Mouse (Mus musculus) liver, embryonic 12.5 days (tissue): ENCODE data around the gene Htr3a. TPM values are rescaled to one million over a fixed set of nuclear protein-coding genes. Genes with fewer than 3 reads are reported as not detected.

Source experiments
- ATAC-seq: fragments of 200-750 bp; cut with Nextera tagmentation; 2 replicates; pipeline ENCODE4 v1.8.0; 2017; ENCODE audit warnings: moderate number of reproducible peaks, mild to moderate bottlenecking, moderate library complexity
- H3K27ac ChIP-seq: fragments of 300-500 bp; sonication (generic); 2 replicates; pipeline ENCODE4 v1.5.1; 2016; ENCODE audit warnings: mild to moderate bottlenecking
- H3K27me3 ChIP-seq: fragments of 300-500 bp; sonication (generic); replicated peaks from 2 replicates; pipeline ENCODE4 v1.6.1; 2016; ENCODE audit warnings: mild to moderate bottlenecking, moderate library complexity
- H3K36me3 ChIP-seq: fragments of 300-500 bp; sonication (generic); 2 replicates; pipeline ENCODE4 v1.6.1; 2016; ENCODE audit warnings: mild to moderate bottlenecking, moderate library complexity
- H3K4me1 ChIP-seq: fragments of 300-500 bp; sonication (generic); 2 replicates; pipeline ENCODE4 v1.6.1; 2016
- H3K4me2 ChIP-seq: fragments of 300-500 bp; sonication (generic); 2 replicates; pipeline ENCODE4 v1.6.1; 2016; ENCODE audit warnings: mild to moderate bottlenecking, moderate library complexity
- H3K4me3 ChIP-seq: fragments of 300-500 bp; sonication (generic); 2 replicates; pipeline ENCODE4 v1.5.1; 2016; ENCODE audit warnings: mild to moderate bottlenecking, moderate library complexity
- H3K9ac ChIP-seq: fragments of 300-500 bp; sonication (generic); 2 replicates; pipeline ENCODE4 v1.6.1; 2016; ENCODE audit warnings: mild to moderate bottlenecking, moderate library complexity
- H3K9me3 ChIP-seq: fragments of 300-500 bp; sonication (generic); replicated peaks from 2 replicates; pipeline ENCODE4 v1.6.1; 2016; ENCODE audit warnings: mild to moderate bottlenecking, moderate library complexity
- WGBS: fragments of 180-500 bp; shearing (Covaris S2); methylation state at CpG from one replicate; pipeline ENCODE4 v1.1.7; 2016; ENCODE audit not compliant: insufficient replicate concordance; 5-methylcytosine and 5-hydroxymethylcytosine counted together
- polyA plus RNA-seq: library from polyadenylated mRNA; unstranded; fragments of >200 nt; fragmentation: Nextera tagmentation; extraction: Ambion mirVana; gene quantifications from 2 replicates; pipeline ENCODE4 v1.2.1, GENCODE M21; 2016

Htr3a gene
- polyA plus RNA-seq, result not detected in 2 replicates

- H3K4me1 ChIP-seq, result no peaks in the 10 kb centered on the region
- WGBS, result 13% methylated on average over 9 of the region's 9 CpGs
- no peak within 1 kb of the TSS for H3K27ac ChIP-seq
- no peak within 1 kb of the TSS for H3K4me2 ChIP-seq
- no peak within 1 kb of the TSS for H3K4me3 ChIP-seq
- peaks cover 23% of the 10 kb centered on the region for H3K27me3 ChIP-seq
- no peak for ATAC-seq
- no peaks in the 10 kb centered on the region for H3K9me3 ChIP-seq
- no peaks in the 10 kb centered on the region for H3K36me3 ChIP-seq
- H3K9ac ChIP-seq, result no peak within 1 kb of the TSS
Observed at GRCm38 (mm10) chr9:48910885-48911537, at the start of gene Htr3a. TSS of gene Htr3a (minus strand) at chr9:48911099.

DNA sequence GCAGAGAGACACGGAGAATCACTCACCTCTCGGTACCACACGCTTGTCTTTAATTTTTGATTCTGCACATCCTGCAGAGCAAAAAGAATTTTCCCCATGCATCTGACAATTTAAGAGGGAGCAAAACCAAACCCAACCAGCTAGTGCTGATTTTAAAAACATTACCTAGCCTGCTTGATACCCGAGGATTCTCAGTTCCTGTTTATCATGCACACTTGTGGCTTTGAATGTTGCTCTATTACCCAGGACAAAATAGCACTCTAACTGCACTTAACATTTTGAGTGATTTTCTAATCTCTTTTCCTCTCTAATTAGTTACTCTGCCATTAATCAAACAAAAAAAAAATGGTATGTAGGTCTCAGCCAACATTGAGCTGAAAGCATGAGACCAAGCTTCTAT lies 36.7 kb upstream of the Htr3a start:
- 75% methylated on average over 4 of the region's 4 CpGs for WGBS
- H3K9ac ChIP-seq, result no peak overlapping the region
- H3K4me1 ChIP-seq, result no peaks in the 10 kb centered on the region
- H3K9me3 ChIP-seq, result no peaks in the 10 kb centered on the region
- no peak overlapping the region for H3K4me3 ChIP-seq
- no peak overlapping the region for H3K4me2 ChIP-seq
- H3K27me3 ChIP-seq, result peaks cover 4% of the 10 kb centered on the region
- no peak overlapping the region for H3K27ac ChIP-seq
- no peak for ATAC-seq
- no peaks in the 10 kb centered on the region for H3K36me3 ChIP-seq

DNA sequence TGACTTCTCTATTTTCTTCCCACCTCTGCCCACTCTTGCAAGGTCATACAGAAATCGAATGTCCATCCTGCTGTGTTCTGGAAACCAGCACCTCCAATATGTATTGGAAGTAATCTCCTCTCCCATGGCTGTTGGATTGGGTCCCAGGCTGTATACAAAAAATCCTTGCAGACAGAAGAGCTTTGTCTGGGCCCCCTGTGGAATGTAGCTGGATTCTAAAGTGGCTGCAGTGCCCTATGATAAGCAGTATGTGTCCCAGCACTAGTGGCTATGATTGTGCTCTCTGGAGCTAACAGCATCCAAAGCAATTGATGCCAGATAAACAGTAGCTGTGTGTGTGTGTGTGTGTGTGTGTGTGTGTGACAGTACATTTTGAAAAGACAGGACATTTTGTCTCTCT lies 31.4 kb upstream of the Htr3a start:
- H3K4me1 ChIP-seq, result no peaks in the 10 kb centered on the region
- no peaks in the 10 kb centered on the region for H3K36me3 ChIP-seq
- no peaks in the 10 kb centered on the region for H3K9me3 ChIP-seq
- WGBS, result 50% methylated on average over 1 of the region's 1 CpGs
- no peak for ATAC-seq
- H3K27ac ChIP-seq, result no peak overlapping the region
- H3K9ac ChIP-seq, result no peak overlapping the region
- H3K4me2 ChIP-seq, result no peak overlapping the region
- no peaks in the 10 kb centered on the region for H3K27me3 ChIP-seq
- H3K4me3 ChIP-seq, result no peak overlapping the region

GRCm38 (mm10) chr9:48929436-48929835 lies 18.5 kb upstream of the Htr3a start:
- H3K9ac ChIP-seq, result no peak overlapping the region
- H3K27me3 ChIP-seq, result peaks cover 11% of the 10 kb centered on the region; the same call in 1 of the 2 replicates
- H3K4me1 ChIP-seq, result no peaks in the 10 kb centered on the region
- H3K4me2 ChIP-seq, result no peak overlapping the region
- H3K9me3 ChIP-seq, result no peaks in the 10 kb centered on the region
- H3K36me3 ChIP-seq, result no peaks in the 10 kb centered on the region
- no peak overlapping the region for H3K27ac ChIP-seq
- 53% methylated on average over 5 of the region's 5 CpGs for WGBS
- ATAC-seq, result no peak
- no peak overlapping the region for H3K4me3 ChIP-seq

GRCm38 (mm10) chr9:48928781-48929180 lies 17.9 kb upstream of the Htr3a start:
- WGBS, result 62% methylated on average over 3 of the region's 3 CpGs

DNA sequence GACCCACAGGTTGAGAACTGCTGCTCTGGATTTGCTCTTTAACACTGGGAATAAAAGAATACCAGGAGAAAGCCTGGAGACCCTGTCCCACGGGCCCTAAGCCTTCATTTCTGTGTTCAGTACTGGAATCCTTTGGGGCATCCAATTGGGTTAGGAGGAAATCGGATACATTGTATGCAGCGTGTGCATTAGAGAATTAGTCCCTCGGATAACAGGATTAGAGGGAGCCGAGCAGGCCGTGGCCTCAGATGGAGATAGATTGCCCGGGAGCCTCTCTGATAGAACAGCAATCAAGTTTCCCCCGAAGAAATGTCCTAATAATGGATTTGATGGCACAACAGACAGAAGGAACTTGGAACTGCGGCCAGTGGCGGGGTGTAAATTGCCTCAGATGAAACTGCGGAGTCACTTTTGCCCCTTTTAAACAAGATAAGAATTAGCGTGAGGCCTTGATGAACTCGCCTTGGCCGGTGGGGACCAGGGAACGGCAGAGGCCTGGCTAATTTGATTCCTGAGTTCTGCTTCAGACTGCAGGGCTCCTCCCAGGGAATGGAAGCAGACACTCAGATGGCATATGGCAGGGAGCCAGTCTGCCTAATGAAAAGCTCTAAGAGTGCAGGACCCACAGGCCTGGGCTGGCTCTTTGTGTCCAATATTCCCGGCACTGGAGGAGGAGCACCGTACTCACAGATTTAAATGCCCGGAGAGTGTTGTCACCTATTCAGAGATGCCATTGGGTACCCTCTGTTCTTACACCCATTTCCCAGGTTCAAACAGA lies 5.3 kb upstream of the Htr3a start:
- Histone ChIP-seq H3K27ac (no peak overlapping the region), H3K36me3 (no peaks in the 10 kb centered on the region), H3K9ac (no peak overlapping the region), H3K4me3 (no peak overlapping the region), H3K9me3 (no peaks in the 10 kb centered on the region), H3K4me2 (no peak overlapping the region), H3K27me3 (peaks cover 1% of the 10 kb centered on the region), H3K4me1 (no peaks in the 10 kb centered on the region)
- no peak for ATAC-seq
- WGBS, result 61% methylated on average over 18 of the region's 18 CpGs

More at GRCm38 (mm10) chr9:48928781-48929180, 17.9 kb upstream of the Htr3a start:
- Histone ChIP-seq H3K4me1 (no peaks in the 10 kb centered on the region), H3K4me3 (no peak overlapping the region), H3K9me3 (no peaks in the 10 kb centered on the region), H3K27me3 (peaks cover 11% of the 10 kb centered on the region; the same call in 1 of the 2 replicates), H3K36me3 (no peaks in the 10 kb centered on the region), H3K4me2 (no peak overlapping the region), H3K27ac (no peak overlapping the region), H3K9ac (no peak overlapping the region)
- no peak for ATAC-seq

DNA sequence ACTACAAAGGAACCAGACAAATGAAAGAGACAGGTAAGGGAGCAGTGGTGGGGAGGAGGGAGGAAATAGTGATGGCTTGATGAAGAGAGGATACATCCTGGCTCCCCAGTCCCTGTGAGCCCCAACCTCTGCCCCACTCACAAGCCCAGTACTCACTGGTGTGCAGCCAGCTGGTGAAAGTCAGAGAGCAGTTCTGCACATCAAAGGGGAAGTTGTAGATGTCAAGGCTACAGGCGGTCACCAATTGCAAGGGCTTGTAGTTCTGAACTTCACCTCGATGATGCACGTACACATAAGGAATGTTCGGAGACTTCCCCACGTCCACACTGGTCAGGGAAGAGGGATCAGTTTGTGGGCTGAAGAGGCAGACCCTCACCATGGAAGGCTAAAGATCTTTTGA lies 6.5 kb downstream of the Htr3a start:
- ATAC-seq, result no peak
- H3K4me1 ChIP-seq, result no peaks in the 10 kb centered on the region
- H3K36me3 ChIP-seq, result no peaks in the 10 kb centered on the region
- no peak overlapping the region for H3K4me3 ChIP-seq
- no peak overlapping the region for H3K27ac ChIP-seq
- peaks cover 3% of the 10 kb centered on the region; the same call in 1 of the 2 replicates for H3K27me3 ChIP-seq
- no peak overlapping the region for H3K4me2 ChIP-seq
- no peak overlapping the region for H3K9ac ChIP-seq
- WGBS, result 61% methylated on average over 5 of the region's 5 CpGs
- no peaks in the 10 kb centered on the region for H3K9me3 ChIP-seq

- no peaks in the 10 kb centered on the region for H3K4me1 ChIP-seq
- ATAC-seq, result no peak
- H3K9ac ChIP-seq, result no peak overlapping the region
- H3K27ac ChIP-seq, result no peak overlapping the region
- WGBS, result 59% methylated on average over 2 of the region's 2 CpGs
- H3K9me3 ChIP-seq, result no peaks in the 10 kb centered on the region
- H3K36me3 ChIP-seq, result no peaks in the 10 kb centered on the region
- no peaks in the 10 kb centered on the region for H3K27me3 ChIP-seq
- H3K4me2 ChIP-seq, result no peak overlapping the region
- no peak overlapping the region for H3K4me3 ChIP-seq
Observed at GRCm38 (mm10) chr9:48903766-48904165, 7.1 kb downstream of the Htr3a start.

DNA sequence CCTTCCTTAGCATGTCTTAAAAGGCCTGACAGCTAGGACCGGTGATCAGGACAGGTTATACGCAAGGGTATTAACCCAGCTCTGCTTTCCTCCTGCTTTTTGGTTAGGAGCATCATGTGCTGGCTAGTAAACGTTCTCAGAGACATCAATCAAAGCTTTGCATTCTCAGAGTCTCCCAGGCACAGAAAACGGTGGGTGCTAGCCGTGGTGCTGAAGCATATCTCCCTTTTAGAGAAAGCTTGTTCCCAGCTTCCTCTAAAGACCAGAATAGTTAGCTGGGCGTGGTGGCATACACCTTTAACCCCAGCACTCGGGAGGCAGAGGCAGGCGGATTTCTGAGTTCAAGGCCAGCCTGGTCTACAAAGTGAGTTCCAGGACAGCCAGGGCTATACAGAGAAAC lies 12.3 kb downstream of the Htr3a start:
- WGBS, result 17% methylated on average over 8 of the region's 8 CpGs
- Histone ChIP-seq H3K4me3 (no peak overlapping the region), H3K27me3 (peaks cover 23% of the 10 kb centered on the region), H3K9ac (no peak overlapping the region), H3K36me3 (no peaks in the 10 kb centered on the region), H3K4me1 (no peaks in the 10 kb centered on the region), H3K4me2 (no peak overlapping the region), H3K27ac (no peak overlapping the region), H3K9me3 (no peaks in the 10 kb centered on the region)
- no peak for ATAC-seq

DNA sequence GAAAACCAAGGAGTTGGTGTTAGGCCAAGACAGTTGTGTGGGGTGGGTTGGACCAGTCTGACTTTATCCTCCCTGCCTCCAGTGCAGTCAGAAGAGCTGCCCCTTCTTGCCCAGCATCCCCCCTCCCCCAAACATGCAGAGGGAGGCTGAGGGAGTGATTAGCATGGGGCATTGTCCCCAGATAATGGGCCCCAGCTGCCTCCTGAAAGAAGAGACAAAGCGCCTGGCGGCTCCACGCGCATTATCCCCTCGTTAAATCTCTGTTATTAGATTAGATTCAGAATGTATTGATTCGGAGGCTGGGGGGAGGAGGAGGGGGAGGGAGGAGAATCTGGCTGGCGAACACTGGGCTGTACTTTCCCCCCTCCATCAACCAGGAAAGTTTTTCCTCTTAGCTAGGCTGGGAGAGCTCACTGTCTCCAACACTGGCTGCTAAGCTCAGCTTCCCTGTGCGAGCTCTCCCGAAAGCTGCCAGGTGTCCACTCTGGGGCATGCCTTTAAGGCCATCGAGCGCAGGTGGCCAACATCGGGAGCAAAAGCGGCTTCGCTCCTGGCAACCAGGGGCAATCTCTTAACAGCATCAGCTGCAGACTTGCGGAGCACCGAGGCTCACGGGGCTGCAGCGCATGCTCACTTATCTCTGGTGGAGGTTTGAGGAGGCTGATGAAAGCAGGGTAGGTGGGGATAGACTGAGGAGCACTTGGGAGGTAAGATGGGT lies 14.9 kb downstream of the Htr3a start:
- Histone ChIP-seq H3K4me2 (no peak overlapping the region), H3K9ac (no peak overlapping the region), H3K27me3 (peaks cover 35% of the 10 kb centered on the region), H3K4me3 (no peak overlapping the region), H3K36me3 (no peaks in the 10 kb centered on the region), H3K27ac (no peak overlapping the region), H3K4me1 (no peaks in the 10 kb centered on the region), H3K9me3 (no peaks in the 10 kb centered on the region)
- no peak for ATAC-seq
- WGBS, result 44% methylated on average over 18 of the region's 18 CpGs

DNA sequence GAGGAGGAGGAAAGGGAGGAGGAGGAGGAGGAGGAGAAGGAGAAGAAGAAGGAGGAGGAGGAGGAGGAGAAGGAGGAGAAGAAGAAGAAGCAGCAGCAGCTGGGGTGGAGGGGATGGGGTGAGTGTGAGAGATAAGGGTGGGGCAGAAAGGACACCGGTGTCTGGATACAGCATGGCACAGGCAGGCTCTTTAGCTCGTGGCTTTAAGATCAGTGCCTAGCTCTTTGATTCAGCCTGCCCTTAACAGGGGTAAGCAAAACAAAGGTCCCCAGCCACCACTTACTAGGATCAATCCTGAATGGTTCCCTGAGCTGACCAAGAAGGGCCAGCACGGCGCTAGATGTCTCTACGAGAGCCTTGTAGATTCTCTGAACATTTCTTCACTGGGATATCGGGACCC lies 16.1 kb downstream of the Htr3a start:
- Histone ChIP-seq H3K27ac (no peak overlapping the region), H3K27me3 (peaks cover 35% of the 10 kb centered on the region), H3K9me3 (no peaks in the 10 kb centered on the region), H3K36me3 (no peaks in the 10 kb centered on the region), H3K4me1 (no peaks in the 10 kb centered on the region), H3K9ac (no peak overlapping the region), H3K4me3 (no peak overlapping the region), H3K4me2 (no peak overlapping the region)
- WGBS, result 62% methylated on average over 6 of the region's 6 CpGs
- ATAC-seq, result no peak

DNA sequence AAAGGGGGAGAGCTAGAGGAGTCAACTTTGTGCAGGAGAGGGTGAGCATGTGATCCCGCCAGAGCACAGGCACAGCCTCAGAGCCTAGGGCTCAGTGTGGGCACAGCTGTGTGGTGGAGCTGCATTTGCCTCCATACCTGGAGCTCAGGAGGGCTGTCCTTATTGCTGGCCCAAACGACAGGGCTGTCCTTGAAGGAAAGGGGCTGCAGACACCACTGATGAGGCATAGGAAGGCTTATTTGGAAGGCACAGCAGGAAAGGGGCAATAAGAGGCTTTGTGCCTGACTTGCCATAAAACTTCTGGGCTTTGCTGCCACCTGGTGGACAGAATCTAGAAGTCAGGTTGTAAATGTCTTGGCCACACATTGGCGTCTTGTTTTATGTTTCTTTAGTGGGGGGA lies 16.9 kb downstream of the Htr3a start:
- Histone ChIP-seq H3K9ac (no peak overlapping the region), H3K9me3 (no peaks in the 10 kb centered on the region), H3K4me3 (no peak overlapping the region), H3K36me3 (no peaks in the 10 kb centered on the region), H3K4me1 (no peaks in the 10 kb centered on the region), H3K4me2 (no peak overlapping the region), H3K27ac (no peak overlapping the region), H3K27me3 (peaks cover 35% of the 10 kb centered on the region)
- ATAC-seq, result no peak
- 19% methylated on average over 3 of the region's 3 CpGs for WGBS
